Mouse (Mus musculus): ENCODE data around the gene Ddhd1. TPM values are rescaled to one million over a fixed set of nuclear protein-coding genes. Genes with fewer than 3 reads are reported as not detected.

The Ddhd1 gene
- total RNA-seq, 1 experiment = 12.4 TPM

DNA sequence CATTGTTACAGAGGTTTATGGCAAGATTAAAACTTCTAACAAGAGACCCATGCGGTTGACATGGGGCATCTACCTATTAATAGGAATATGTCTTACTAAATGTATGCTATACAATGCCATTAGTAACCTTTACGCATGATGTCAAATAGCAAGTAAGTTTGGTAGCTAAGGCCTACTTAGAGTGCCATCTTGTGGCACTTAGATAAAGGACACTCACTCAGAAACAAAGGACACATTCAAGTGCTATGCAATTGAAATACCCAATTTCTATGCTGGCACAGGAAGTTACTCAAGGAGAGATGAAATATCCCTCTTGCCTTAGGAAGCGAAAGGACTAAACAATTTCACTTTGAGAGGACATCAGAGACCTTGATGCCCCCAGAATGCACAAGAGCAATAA is 55.9 kb downstream of the Ddhd1 start:
- no peak overlapping the region for H3K9ac ChIP-seq (ENCODE audit: insufficient read depth, low read depth, low read length, poor library complexity, severe bottlenecking)
- no peaks in the 10 kb centered on the region for H3K4me1 ChIP-seq (ENCODE audit: control insufficient read depth in 2 of 2, insufficient read depth in 2 of 2, low read length in 2 of 2, poor library complexity in 1 of 2)
- DNase-seq (ENCODE audit: low read depth, low spot score) = no peak
- H3K27ac ChIP-seq (ENCODE audit: insufficient read depth, low read depth, low read length, poor library complexity, severe bottlenecking) = no peak overlapping the region
- in situ Hi-C loops (cut with MboI; ENCODE audit: low sequenced_read_pairs in 2 of 2, unreplicated experiment in 2 of 2) = no loop called here
- no peak overlapping the region for H3K4me3 ChIP-seq (ENCODE audit: insufficient read depth in 1 of 2, low read depth in 1 of 2, low read length in 2 of 2, poor library complexity in 1 of 2, severe bottlenecking in 1 of 2)
- H3K9me3 ChIP-seq (ENCODE audit: control insufficient read depth, insufficient read depth, low read depth, low read length) = no peaks in the 10 kb centered on the region
- TF ChIP-seq ZC3H11A (IDR thresholded peaks at IDR 0.05; ENCODE audit: borderline replicate concordance, low read depth, low read length) = peak; percentile 44
- no peak for TF ChIP-seq MAFK (IDR thresholded peaks at IDR 0.05; ENCODE audit: insufficient read depth, low read depth, low read length)
- H3K36me3 ChIP-seq (ENCODE audit: control insufficient read depth, insufficient read depth, low read length, poor library complexity, severe bottlenecking) = peaks cover 6% of the 10 kb centered on the region; the same call in 1 of the 2 replicates

GRCm38 (mm10) chr14:45600587-45600986 is 57.4 kb downstream of the Ddhd1 start:
- Histone ChIP-seq H3K4me1 (ENCODE audit: control insufficient read depth in 2 of 2, insufficient read depth in 2 of 2, low read length in 2 of 2, poor library complexity in 1 of 2) (no peaks in the 10 kb centered on the region), H3K27ac (ENCODE audit: insufficient read depth, low read depth, low read length, poor library complexity, severe bottlenecking) (no peak overlapping the region), H3K36me3 (ENCODE audit: control insufficient read depth, insufficient read depth, low read length, poor library complexity, severe bottlenecking) (peaks cover 6% of the 10 kb centered on the region; the same call in 1 of the 2 replicates), H3K9ac (ENCODE audit: insufficient read depth, low read depth, low read length, poor library complexity, severe bottlenecking) (no peak overlapping the region), H3K4me3 (ENCODE audit: insufficient read depth in 1 of 2, low read depth in 1 of 2, low read length in 2 of 2, poor library complexity in 1 of 2, severe bottlenecking in 1 of 2) (no peak overlapping the region), H3K9me3 (ENCODE audit: control insufficient read depth, insufficient read depth, low read depth, low read length) (no peaks in the 10 kb centered on the region)
- in situ Hi-C loops (cut with MboI; ENCODE audit: low sequenced_read_pairs in 2 of 2, unreplicated experiment in 2 of 2) = no loop called here
- TF ChIP-seq CHD2 (IDR thresholded peaks at IDR 0.05; ENCODE audit: low read depth, low read length) (no peak), HCFC1 (IDR thresholded peaks at IDR 0.05; ENCODE audit: borderline replicate concordance, insufficient read depth, low read length) (no peak), MAFK (IDR thresholded peaks at IDR 0.05; ENCODE audit: insufficient read depth, low read depth, low read length) (no peak), ZC3H11A (IDR thresholded peaks at IDR 0.05; ENCODE audit: borderline replicate concordance, low read depth, low read length) (no peak), ZNF384 (IDR thresholded peaks at IDR 0.05; ENCODE audit: low read depth, low read length) (no peak)
- DNase-seq (ENCODE audit: low read depth, low spot score) = no peak

GRCm38 (mm10) chr14:45597855-45598254 is 60.1 kb downstream of the Ddhd1 start:
- no peak for TF ChIP-seq ZNF384 (IDR thresholded peaks at IDR 0.05; ENCODE audit: low read depth, low read length)
- Histone ChIP-seq H3K9ac (ENCODE audit: insufficient read depth, low read depth, low read length, poor library complexity, severe bottlenecking) (no peak overlapping the region), H3K4me3 (ENCODE audit: insufficient read depth in 1 of 2, low read depth in 1 of 2, low read length in 2 of 2, poor library complexity in 1 of 2, severe bottlenecking in 1 of 2) (no peak overlapping the region), H3K27ac (ENCODE audit: insufficient read depth, low read depth, low read length, poor library complexity, severe bottlenecking) (no peak overlapping the region), H3K4me1 (ENCODE audit: control insufficient read depth in 2 of 2, insufficient read depth in 2 of 2, low read length in 2 of 2, poor library complexity in 1 of 2) (no peaks in the 10 kb centered on the region), H3K9me3 (ENCODE audit: control insufficient read depth, insufficient read depth, low read depth, low read length) (no peaks in the 10 kb centered on the region), H3K36me3 (ENCODE audit: control insufficient read depth, insufficient read depth, low read length, poor library complexity, severe bottlenecking) (peaks cover 12% of the 10 kb centered on the region; the same call in 1 of the 2 replicates)
- no peak for DNase-seq (ENCODE audit: low read depth, low spot score)
- in situ Hi-C loops (cut with MboI; ENCODE audit: low sequenced_read_pairs in 2 of 2, unreplicated experiment in 2 of 2) = no loop called here

DNA sequence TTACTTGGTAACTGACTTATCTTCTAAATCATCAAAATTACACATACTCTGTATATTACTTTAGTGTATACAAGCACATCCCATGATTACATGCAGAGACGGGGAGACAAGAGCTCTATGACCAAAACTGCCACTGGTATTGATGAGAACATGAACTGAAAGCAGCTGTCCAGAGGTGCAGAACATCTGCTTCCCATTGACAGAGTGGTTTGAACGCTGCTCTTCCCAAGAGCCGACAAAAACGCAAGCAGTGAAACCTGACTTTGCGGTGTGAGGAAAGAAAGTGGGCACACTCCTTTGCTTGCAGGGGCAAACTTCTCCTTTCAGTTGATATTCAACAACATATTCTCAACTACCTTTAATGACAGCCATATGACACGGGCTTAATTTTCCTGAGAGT is 64.7 kb downstream of the Ddhd1 start:
- Histone ChIP-seq H3K9me3 (ENCODE audit: control insufficient read depth, insufficient read depth, low read depth, low read length) (no peaks in the 10 kb centered on the region), H3K27ac (ENCODE audit: insufficient read depth, low read depth, low read length, poor library complexity, severe bottlenecking) (no peak overlapping the region), H3K4me3 (ENCODE audit: insufficient read depth in 1 of 2, low read depth in 1 of 2, low read length in 2 of 2, poor library complexity in 1 of 2, severe bottlenecking in 1 of 2) (no peak overlapping the region), H3K4me1 (ENCODE audit: control insufficient read depth in 2 of 2, insufficient read depth in 2 of 2, low read length in 2 of 2, poor library complexity in 1 of 2) (no peaks in the 10 kb centered on the region), H3K36me3 (ENCODE audit: control insufficient read depth, insufficient read depth, low read length, poor library complexity, severe bottlenecking) (peaks cover 10% of the 10 kb centered on the region; the same call in 1 of the 2 replicates), H3K9ac (ENCODE audit: insufficient read depth, low read depth, low read length, poor library complexity, severe bottlenecking) (no peak overlapping the region)
- DNase-seq (ENCODE audit: low read depth, low spot score) = no peak
- in situ Hi-C loops (cut with MboI; ENCODE audit: low sequenced_read_pairs in 2 of 2, unreplicated experiment in 2 of 2) = no loop called here
- no peak for TF ChIP-seq CHD2 (IDR thresholded peaks at IDR 0.05; ENCODE audit: low read depth, low read length)
- TF ChIP-seq ZNF384 (IDR thresholded peaks at IDR 0.05; ENCODE audit: low read depth, low read length) = no peak
- TF ChIP-seq MAFK (IDR thresholded peaks at IDR 0.05; ENCODE audit: insufficient read depth, low read depth, low read length) = no peak
- TF ChIP-seq HCFC1 (IDR thresholded peaks at IDR 0.05; ENCODE audit: borderline replicate concordance, insufficient read depth, low read length) = no peak
- TF ChIP-seq ZC3H11A (IDR thresholded peaks at IDR 0.05; ENCODE audit: borderline replicate concordance, low read depth, low read length) = no peak

GRCm38 (mm10) chr14:45588403-45588802 is 69.5 kb downstream of the Ddhd1 start:
- Histone ChIP-seq H3K4me1 (ENCODE audit: control insufficient read depth in 2 of 2, insufficient read depth in 2 of 2, low read length in 2 of 2, poor library complexity in 1 of 2) (no peaks in the 10 kb centered on the region), H3K4me3 (ENCODE audit: insufficient read depth in 1 of 2, low read depth in 1 of 2, low read length in 2 of 2, poor library complexity in 1 of 2, severe bottlenecking in 1 of 2) (no peak overlapping the region), H3K36me3 (ENCODE audit: control insufficient read depth, insufficient read depth, low read length, poor library complexity, severe bottlenecking) (no peaks in the 10 kb centered on the region), H3K27ac (ENCODE audit: insufficient read depth, low read depth, low read length, poor library complexity, severe bottlenecking) (no peak overlapping the region), H3K9ac (ENCODE audit: insufficient read depth, low read depth, low read length, poor library complexity, severe bottlenecking) (no peak overlapping the region), H3K9me3 (ENCODE audit: control insufficient read depth, insufficient read depth, low read depth, low read length) (no peaks in the 10 kb centered on the region)
- no peak for DNase-seq (ENCODE audit: low read depth, low spot score)
- TF ChIP-seq HCFC1 (IDR thresholded peaks at IDR 0.05; ENCODE audit: borderline replicate concordance, insufficient read depth, low read length) (no peak), ZNF384 (IDR thresholded peaks at IDR 0.05; ENCODE audit: low read depth, low read length) (no peak), CHD2 (IDR thresholded peaks at IDR 0.05; ENCODE audit: low read depth, low read length) (no peak), MAFK (IDR thresholded peaks at IDR 0.05; ENCODE audit: insufficient read depth, low read depth, low read length) (no peak), ZC3H11A (IDR thresholded peaks at IDR 0.05; ENCODE audit: borderline replicate concordance, low read depth, low read length) (no peak)
- in situ Hi-C loops (cut with MboI; ENCODE audit: low sequenced_read_pairs in 2 of 2, unreplicated experiment in 2 of 2) = no loop called here
